Mouse (Mus musculus): ENCODE data around the gene Ylpm1. TPM values are rescaled to one million over a fixed set of nuclear protein-coding genes. Genes with fewer than 3 reads are reported as not detected.

Ylpm1 gene
- 53.1 and 53.3 TPM in 2 replicates for polyA plus RNA-seq (2012; rRNA removed)

DNA sequence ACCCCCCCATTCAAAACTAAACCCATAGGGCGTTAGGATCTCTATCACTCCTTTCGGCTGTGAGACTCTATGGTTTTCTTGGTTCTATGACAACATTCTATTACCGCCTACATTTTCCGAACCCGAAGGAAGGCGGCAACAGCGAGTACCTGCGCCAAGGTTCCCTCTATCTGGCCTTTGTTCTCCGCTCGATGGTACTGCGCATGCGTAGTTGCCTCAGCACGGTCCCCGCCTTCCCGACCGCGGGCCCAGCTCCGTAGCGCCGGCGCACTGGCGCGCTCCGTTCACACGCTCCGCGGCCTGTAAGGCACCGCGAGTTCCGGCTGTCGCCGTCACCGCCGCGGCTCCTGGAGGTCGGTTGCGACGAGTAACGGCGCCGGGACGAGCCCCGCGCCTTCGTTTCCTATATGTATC is at the start of gene Ylpm1:
Gene Ylpm1, plus strand, starts transcription at position 239 of the 414 bp plus-strand sequence.

DNA sequence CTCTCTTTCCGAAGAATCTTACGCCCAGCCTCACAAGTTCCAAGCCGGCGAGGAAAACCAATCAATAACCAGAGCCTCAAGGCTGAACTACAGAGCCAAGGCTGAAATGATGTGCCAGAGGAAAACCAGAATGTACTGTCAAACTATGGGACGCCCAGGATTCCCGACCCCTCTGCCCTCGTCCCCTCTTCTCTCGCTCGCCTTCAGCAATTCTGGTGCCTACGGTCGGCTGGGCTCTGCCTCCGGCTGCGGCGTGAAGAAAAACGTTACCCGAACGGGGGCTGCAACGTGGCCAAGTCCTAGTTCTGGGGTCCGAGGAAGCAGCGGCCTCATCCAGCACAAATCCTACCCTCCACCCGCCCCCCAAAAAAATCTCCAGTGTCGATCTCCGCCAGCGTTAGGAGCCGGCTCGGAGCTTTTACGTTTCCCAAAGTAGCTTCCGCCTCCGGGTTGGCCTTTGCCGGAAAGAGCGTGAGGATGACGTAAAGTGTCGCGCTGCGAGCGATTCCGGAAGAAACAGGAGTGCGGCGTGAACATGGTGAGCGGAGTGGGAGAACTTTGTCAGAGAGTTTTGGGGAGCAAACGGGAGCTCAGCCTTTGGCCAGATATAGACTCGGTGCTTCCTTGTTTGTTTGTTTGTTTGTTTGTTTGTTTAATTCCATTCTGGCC is 25.6 kb upstream of the Ylpm1 start, which contains the start of the genes Fcf1 and Arel1:
Gene Fcf1, plus strand, starts transcription at position 470 of the 669 bp plus-strand sequence.
Gene Arel1, minus strand, starts transcription at position 473 of the 669 bp plus-strand sequence.

DNA sequence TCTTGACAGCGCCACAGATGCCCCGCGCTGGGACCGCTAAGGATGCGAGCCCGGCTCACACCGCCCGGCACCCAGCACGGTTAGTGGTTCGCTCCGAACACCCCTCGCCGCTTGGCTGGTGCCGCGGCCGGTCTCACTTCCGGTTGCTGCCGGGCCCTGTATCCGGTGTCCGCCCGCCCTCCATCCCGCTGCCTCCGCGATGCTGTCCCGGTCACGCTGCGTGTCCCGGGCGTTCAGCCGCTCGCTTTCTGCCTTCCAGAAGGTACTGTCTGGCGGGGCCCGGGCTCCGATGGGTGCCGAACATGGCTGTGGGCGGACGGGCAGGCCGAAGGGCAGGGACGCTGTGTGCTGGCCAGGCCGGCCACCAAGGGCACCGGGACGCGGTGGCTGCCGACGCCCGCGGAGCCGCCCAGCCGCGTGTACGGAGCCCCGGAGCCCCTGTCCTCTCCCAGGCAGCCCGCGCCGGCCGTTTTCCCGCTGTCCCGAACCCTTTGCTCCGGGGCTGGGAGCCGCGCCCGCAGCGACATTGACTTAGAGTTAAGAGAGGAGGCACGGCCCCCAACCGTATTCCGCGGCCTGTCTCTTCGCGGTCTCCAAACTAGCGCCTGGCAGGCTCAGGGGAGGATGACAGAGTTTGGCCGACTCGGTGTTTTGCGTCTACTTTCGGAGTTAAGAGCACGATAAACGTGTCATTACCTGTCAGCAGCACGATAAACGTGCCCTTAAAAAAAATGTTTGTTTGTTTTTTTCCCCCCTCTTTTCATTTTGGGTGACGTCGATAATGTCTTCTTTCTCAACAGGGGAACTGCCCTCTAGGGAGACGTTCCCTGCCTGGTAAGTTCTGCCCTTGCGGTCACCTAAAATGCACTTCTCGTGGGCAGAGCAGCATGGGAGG is 114.8 kb downstream of the Ylpm1 start, which contains the start of the genes Prox2 and Dlst:
Gene Prox2, minus strand, starts transcription at position 62 of the 895 bp plus-strand sequence.
Gene Dlst, plus strand, starts transcription at position 136 of the 895 bp plus-strand sequence.

Other genes with a start within 250 kb of the Ylpm1 start
- gene Npc2, start 223.2 kb upstream of the Ylpm1 start, polyA plus RNA-seq (2012; rRNA removed) = 57.1 and 57.4 TPM in 2 replicates
- 84.6 and 93.3 TPM in 2 replicates for gene Isca2, start 223.1 kb upstream of the Ylpm1 start, polyA plus RNA-seq (2012; rRNA removed)
- gene Ltbp2, start 119.8 kb upstream of the Ylpm1 start, polyA plus RNA-seq (2012; rRNA removed) = 1.0 TPM in 2 replicates
- 93.3 and 97.5 TPM in 2 replicates for gene Fcf1, start 25.4 kb upstream of the Ylpm1 start, polyA plus RNA-seq (2012; rRNA removed)
- 62.2 and 63.4 TPM in 2 replicates for gene Arel1, start 25.4 kb upstream of the Ylpm1 start, polyA plus RNA-seq (2012; rRNA removed)
- gene Prox2, start 114.4 kb downstream of the Ylpm1 start, polyA plus RNA-seq (2012; rRNA removed) = 0.43 and 0.62 TPM in 2 replicates
- 147 and 152 TPM in 2 replicates for gene Dlst, start 114.5 kb downstream of the Ylpm1 start, polyA plus RNA-seq (2012; rRNA removed)
- 40.5 and 43.5 TPM in 2 replicates for gene Rps6kl1, start 154.9 kb downstream of the Ylpm1 start, polyA plus RNA-seq (2012; rRNA removed)
- 5.6 and 5.8 TPM in 2 replicates for gene Pgf, start 181.5 kb downstream of the Ylpm1 start, polyA plus RNA-seq (2012; rRNA removed)
- gene Eif2b2, start 223.2 kb downstream of the Ylpm1 start, polyA plus RNA-seq (2012; rRNA removed) = 95.8 and 103 TPM in 2 replicates